Mouse (Mus musculus) hindbrain, embryonic 11.5 days (tissue): ENCODE measurements at regions not wholly inside any gene's neighbourhood (a gene's known extent, or its start where the extent isn't known, plus 50 kb on each side); places are given as distances from the start of the nearest gene placed in this dataset.
A peak's percentile ranks its signal among the peaks of the same experiment; 100 is the strongest.

Experiments used
- ATAC-seq: fragments of 200-750 bp; cut with Nextera tagmentation; 2 replicates; pipeline ENCODE4 v1.8.0; 2017; ENCODE audit warnings: mild to moderate bottlenecking, moderate TSS enrichment, moderate library complexity; ENCODE audit not compliant: low FRiP score
- DNase-seq: peaks from one replicate; pipeline ENCODE4 v3.0.0-alpha.2; 2015; ENCODE audit warnings: low spot score
- H3K27ac ChIP-seq: fragments of 300-500 bp; sonication (generic); 2 replicates; pipeline ENCODE4 v1.5.1; 2014; ENCODE audit warnings: mild to moderate bottlenecking, low read depth, low read length
- H3K27me3 ChIP-seq: fragments of 300-500 bp; sonication (generic); 2 replicates; pipeline ENCODE4 v1.6.1; 2014; ENCODE audit warnings: mild to moderate bottlenecking, low read length, moderate library complexity, mixed read lengths; ENCODE audit not compliant: control insufficient read depth, insufficient read depth
- H3K36me3 ChIP-seq: fragments of 300-500 bp; sonication (generic); 2 replicates; pipeline ENCODE4 v1.6.1; 2014; ENCODE audit warnings: mild to moderate bottlenecking, low read length, moderate library complexity, mixed read lengths; ENCODE audit not compliant: control insufficient read depth, insufficient read depth
- H3K4me1 ChIP-seq: fragments of 300-500 bp; sonication (generic); replicated peaks from 2 replicates; pipeline ENCODE4 v1.6.1; 2014; ENCODE audit warnings: low read length, mixed read lengths; ENCODE audit not compliant: control insufficient read depth, insufficient read depth
- H3K4me2 ChIP-seq: fragments of 300-500 bp; sonication (generic); replicated peaks from 2 replicates; pipeline ENCODE4 v1.6.1; 2014; ENCODE audit warnings: mild to moderate bottlenecking, low read depth, low read length
- H3K4me3 ChIP-seq: fragments of 300-500 bp; sonication (generic); 2 replicates; pipeline ENCODE4 v1.5.1; 2014; ENCODE audit warnings: low read depth, low read length
- H3K9ac ChIP-seq: fragments of 300-500 bp; sonication (generic); 2 replicates; pipeline ENCODE4 v1.6.1; 2014; ENCODE audit warnings: low read depth, low read length
- H3K9me3 ChIP-seq: fragments of 300-500 bp; sonication (generic); 2 replicates; pipeline ENCODE4 v1.6.1; 2016; ENCODE audit warnings: low read length; ENCODE audit not compliant: control insufficient read depth
- WGBS: fragments of 180-500 bp; shearing (Covaris S2); extraction: QIAGEN DNeasy Blood & Tissue Kit; methylation state at CpG from one replicate; pipeline ENCODE4 v1.1.7; 2014; 5-methylcytosine and 5-hydroxymethylcytosine counted together

- H3K4me2 ChIP-seq = no peak overlapping the region
- no peaks in the 10 kb centered on the region for H3K9me3 ChIP-seq
- no peaks in the 10 kb centered on the region for H3K4me1 ChIP-seq
- H3K27ac ChIP-seq = no peak overlapping the region
- no peaks in the 10 kb centered on the region for H3K36me3 ChIP-seq
- DNase-seq (no peak), ATAC-seq (no peak)
- H3K9ac ChIP-seq = no peak overlapping the region
- 87% methylated on average over 4 of the region's 4 CpGs for WGBS
- H3K27me3 ChIP-seq = no peaks in the 10 kb centered on the region
- no peak overlapping the region for H3K4me3 ChIP-seq
Observed at GRCm38 (mm10) chr13:83952862-83953261, 269.2 kb upstream of the Tmem161b start.

GRCm38 (mm10) chr13:83955701-83956100 is 266.4 kb upstream of the Tmem161b start:
- no peaks in the 10 kb centered on the region for H3K4me1 ChIP-seq
- no peak overlapping the region for H3K27ac ChIP-seq
- ATAC-seq (no peak), DNase-seq (no peak)
- no peak overlapping the region for H3K4me3 ChIP-seq
- no peaks in the 10 kb centered on the region for H3K9me3 ChIP-seq
- 78% methylated on average over 5 of the region's 5 CpGs for WGBS
- H3K9ac ChIP-seq = no peak overlapping the region
- no peak overlapping the region for H3K4me2 ChIP-seq
- no peaks in the 10 kb centered on the region for H3K36me3 ChIP-seq
- no peaks in the 10 kb centered on the region for H3K27me3 ChIP-seq

- H3K4me3 ChIP-seq = no peak overlapping the region
- DNase-seq (no peak), ATAC-seq (no peak)
- no peaks in the 10 kb centered on the region for H3K9me3 ChIP-seq
- H3K27me3 ChIP-seq = no peaks in the 10 kb centered on the region
- no peak overlapping the region for H3K27ac ChIP-seq
- no peaks in the 10 kb centered on the region for H3K4me1 ChIP-seq
- no peak overlapping the region for H3K9ac ChIP-seq
- no peak overlapping the region for H3K4me2 ChIP-seq
- no peaks in the 10 kb centered on the region for H3K36me3 ChIP-seq
Observed at GRCm38 (mm10) chr13:83978541-83978940, 243.6 kb upstream of the Tmem161b start.

- Histone ChIP-seq H3K9me3 (no peaks in the 10 kb centered on the region), H3K27me3 (no peaks in the 10 kb centered on the region), H3K27ac (no peak overlapping the region), H3K9ac (no peak overlapping the region), H3K36me3 (no peaks in the 10 kb centered on the region), H3K4me1 (no peaks in the 10 kb centered on the region), H3K4me3 (no peak overlapping the region), H3K4me2 (no peak overlapping the region)
- DNase-seq (no peak), ATAC-seq (no peak)
Observed at GRCm38 (mm10) chr13:83979535-83979934, 242.6 kb upstream of the Tmem161b start.

GRCm38 (mm10) chr13:83984651-83985331 is 237.3 kb upstream of the Tmem161b start:
- H3K27me3 ChIP-seq = no peaks in the 10 kb centered on the region
- 59% methylated on average over 10 of the region's 10 CpGs for WGBS
- H3K4me2 ChIP-seq = no peak overlapping the region
- no peaks in the 10 kb centered on the region for H3K9me3 ChIP-seq
- H3K36me3 ChIP-seq = no peaks in the 10 kb centered on the region
- H3K27ac ChIP-seq = peak overlapping the region; percentile 77
- DNase-seq (peak; percentile 44), ATAC-seq (peak; percentile 91)
- H3K9ac ChIP-seq = no peak overlapping the region
- H3K4me1 ChIP-seq = 0 out of 2 replicates have a peak, but pooled peaks cover 2% of the 10 kb centered on the region
- no peak overlapping the region for H3K4me3 ChIP-seq

GRCm38 (mm10) chr13:83987746-83988423 is 234.2 kb upstream of the Tmem161b start:
- Histone ChIP-seq H3K36me3 (no peaks in the 10 kb centered on the region), H3K4me1 (0 out of 2 replicates have a peak, but pooled peaks cover 2% of the 10 kb centered on the region), H3K9me3 (no peaks in the 10 kb centered on the region), H3K4me3 (no peak overlapping the region), H3K27me3 (no peaks in the 10 kb centered on the region), H3K27ac (peak overlapping the region; percentile 60), H3K4me2 (no peak overlapping the region; the same call in 1 of the 2 replicates), H3K9ac (peak overlapping the region; percentile 27; the same call in 1 of the 2 replicates)
- WGBS = 42% methylated on average over 11 of the region's 11 CpGs
- DNase-seq (peak; percentile 41), ATAC-seq (peak; percentile 85)

- Histone ChIP-seq H3K27me3 (no peaks in the 10 kb centered on the region), H3K4me1 (0 out of 2 replicates have a peak, but pooled peaks cover 2% of the 10 kb centered on the region), H3K36me3 (no peaks in the 10 kb centered on the region), H3K4me3 (no peak overlapping the region), H3K9ac (no peak overlapping the region), H3K4me2 (no peak overlapping the region), H3K9me3 (no peaks in the 10 kb centered on the region), H3K27ac (peak overlapping the region; percentile 19; the same call in 1 of the 2 replicates)
- 78% methylated on average over 4 of the region's 4 CpGs for WGBS
- no peak for ATAC-seq
- peak; percentile 7 for DNase-seq
Observed at GRCm38 (mm10) chr13:83988517-83988916, 233.6 kb upstream of the Tmem161b start.

- ATAC-seq (peak; percentile 38), DNase-seq (no peak)
- Histone ChIP-seq H3K4me1 (no peaks in the 10 kb centered on the region; the same call in 1 of the 2 replicates), H3K9me3 (no peaks in the 10 kb centered on the region), H3K27ac (0 out of 2 replicates have a peak overlapping the region, but pooled peaks have one; percentile 36), H3K4me3 (no peak overlapping the region), H3K27me3 (no peaks in the 10 kb centered on the region), H3K4me2 (no peak overlapping the region), H3K36me3 (no peaks in the 10 kb centered on the region), H3K9ac (0 out of 2 replicates have a peak overlapping the region, but pooled peaks have one; percentile 15)
- 63% methylated on average over 12 of the region's 12 CpGs for WGBS
Observed at GRCm38 (mm10) chr13:83997599-83998369, 224.3 kb upstream of the Tmem161b start.
